ENCODE assay signal across 25 mouse cellular contexts in the genomic region with DNA sequence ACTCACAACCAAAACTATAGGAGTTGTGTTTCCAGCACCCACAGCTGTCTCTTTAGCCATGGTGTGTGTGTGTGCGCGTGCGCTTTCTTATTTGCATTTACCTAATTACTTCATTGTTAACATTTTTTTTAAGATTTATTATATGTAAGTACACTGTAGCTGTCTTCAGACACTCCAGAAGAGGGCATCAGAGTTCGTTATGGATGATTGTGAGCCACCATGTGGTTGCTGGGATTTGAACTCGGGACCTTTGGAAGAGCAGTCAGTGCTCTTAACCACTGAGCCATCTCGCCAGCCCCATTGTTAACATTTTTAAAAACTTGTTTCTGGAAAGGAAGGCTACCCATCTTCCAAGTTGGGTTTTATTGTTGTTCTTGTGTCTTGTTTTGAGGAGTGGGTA. TPM values are rescaled to one million over a fixed set of nuclear protein-coding genes. Genes with fewer than 3 reads are reported as not detected.
"Had no signal": no experiment of that assay in that cellular context is flagged by ENCODE, and none has a peak within 500 bp of the region (broad histone marks: within the 10 kb centered on the region; RNA-seq: fewer than 3 reads in every experiment).

No protein-coding gene starts in this region.

RNA-seq across cellular contexts. Expression of gene Scd3, which starts 48.1 kb away (rescaled TPM):
- total RNA-seq: gastrocnemius, adult 18-20 months; gastrocnemius, postnatal 10 days; gastrocnemius, postnatal 25 days; gastrocnemius, postnatal 4 days; granulocyte monocyte progenitor cell, adult 5-6 weeks; heart, postnatal 25 days; heart, postnatal 4 days; liver, adult 2 months had no signal
- polyA plus RNA-seq: heart, embryonic 12.5 days; inflammation-experienced regulatory T-cells, adult 6 months; large intestine, adult 2 months; limb, embryonic 13.5 days; liver, embryonic 12.5 days; liver, embryonic 14.5 days; liver, embryonic 16.5 days had no signal

RNA-seq across cellular contexts. Expression of gene Pkd2l1, which starts 58.9 kb away (rescaled TPM):
- total RNA-seq: gastrocnemius, adult 18-20 months; gastrocnemius, postnatal 10 days; gastrocnemius, postnatal 25 days; gastrocnemius, postnatal 4 days; granulocyte monocyte progenitor cell, adult 5-6 weeks; heart, adult 8-10 months; heart, postnatal 10 days; heart, postnatal 25 days; heart, postnatal 4 days; left cerebral cortex, postnatal 10 days; left cerebral cortex, postnatal 4 days; liver, adult 2 months had no signal
- polyA plus RNA-seq: heart, embryonic 10.5 days; heart, embryonic 12.5 days; heart, embryonic 14.5 days; heart, embryonic 16.5 days; intestine, embryonic 15.5 days; limb, embryonic 11.5 days; limb, embryonic 13.5 days; limb, embryonic 15.5 days; liver, adult 2 months; liver, embryonic 12.5 days; liver, embryonic 14.5 days; liver, embryonic 16.5 days had no signal
